Comparison of ENCODE assay signal across 17 mouse cellular contexts in genomic region chr3:57882945-57883344, GRCm38 (mm10). TPM values are rescaled to one million over a fixed set of nuclear protein-coding genes. Genes with fewer than 3 reads are reported as not detected.
DNase-seq lines count a peak whose midpoint lies in the region; TF ChIP-seq lines count a peak whose summit lies in the region.
"Had no signal": no experiment of that assay in that cellular context is flagged by ENCODE, and none has a peak within 500 bp of the region (broad histone marks: within the 10 kb centered on the region; RNA-seq: fewer than 3 reads in every experiment).

No protein-coding gene starts in this region.

- DNase-seq in layer of hippocampus, adult 9-10 months (ENCODE audit: low spot score): peak; percentile 3
- no peak for DNase-seq in layer of hippocampus, adult 8-10 months (ENCODE audit: low spot score in 2 of 2)
- peak; percentile 6 for DNase-seq in brain, embryonic 14.5 days (ENCODE audit: low read depth)
- peak; percentile 4 to 29 for DNase-seq in left cerebral cortex, adult 18-20 months (ENCODE audit: low spot score in 2 of 2)
- DNase-seq in right cerebral cortex, postnatal 25 days: peak; percentile 33
- DNase-seq in urinary bladder, postnatal 4 days (ENCODE audit: low spot score in 2 of 2): no peak
- DNase-seq in urinary bladder, postnatal 25 days (ENCODE audit: low spot score): no peak
- DNase-seq: adrenal gland, adult 2 months; B cell, adult 2 months; cerebellum, adult 8-10 months; cerebellum, postnatal 36 days; embryo, embryonic 11 days; gastrocnemius, postnatal 25 days; heart, adult 18-20 months; kidney, postnatal 25 days; retina, postnatal 1 day had no signal

- TF ChIP-seq POLR2A in brain, embryonic 14.5 days (IDR thresholded peaks at IDR 0.05; ENCODE audit: borderline replicate concordance, extremely low read depth, insufficient read depth, insufficient read length, poor library complexity, severe bottlenecking): no peak

- TF ChIP-seq CTCF in brain, embryonic 14.5 days (IDR thresholded peaks at IDR 0.05; ENCODE audit: borderline replicate concordance, extremely low read depth, insufficient read depth, insufficient read length): no peak

RNA-seq across cellular contexts. Expression of gene Pfn2, which starts 35.1 kb away (rescaled TPM):
- total RNA-seq in layer of hippocampus, adult 8-10 months (2022): 100 to 1,000 TPM; 475 to 535 (median 517) TPM
- polyA plus RNA-seq in brain, embryonic 14.5 days (2012; rRNA removed): 504 and 520 TPM in 2 replicates
- 100 to 1,000 TPM; 525 to 526 TPM for total RNA-seq in left cerebral cortex, adult 18-20 months (2021)
- total RNA-seq: monocyte, adult 5-6 weeks had no signal

Comparison
In these comparisons a context has a peak if more than half of its experiments do, and no peak if none do; other contexts are left out.
1. DNase-seq: peak in layer of hippocampus, adult 9-10 months (single experiment), brain, embryonic 14.5 days (single experiment), left cerebral cortex, adult 18-20 months (2 of 2) and right cerebral cortex, postnatal 25 days (single experiment); none in layer of hippocampus, adult 8-10 months (0 of 2), urinary bladder, postnatal 4 days (0 of 2) and urinary bladder, postnatal 25 days (single experiment).